Mouse (Mus musculus) bone marrow macrophage, adult 2 months (primary cell): ENCODE measurements around the gene S100a4.

ENCODE experiments used
- CTCF ChIP-seq: IDR thresholded peaks from 2 replicates; pipeline ENCODE4 v1.5.1; 2012; ENCODE audit warnings: low read depth, mild to moderate bottlenecking, low read length, moderate library complexity
- POLR2A ChIP-seq: IDR thresholded peaks from 2 replicates; pipeline ENCODE4 v1.6.1; 2012; ENCODE audit warnings: mild to moderate bottlenecking, low read depth, low read length, borderline replicate concordance

GRCm38 (mm10) chr3:90615911-90616310, 12.3 kb downstream of the S100a4 start:
- TF ChIP-seq POLR2A (no peak), CTCF (no peak)
